Mouse (Mus musculus): ENCODE data around the gene Zfp788. TPM values are rescaled to one million over a fixed set of nuclear protein-coding genes. Genes with fewer than 3 reads are reported as not detected.
"Not testable (repeated sequence)": the region's sequence is repeated elsewhere in the genome, so short reads cannot be mapped to it uniquely, and the experiment has no call there.

Zfp788 gene
- 27.9 and 30.2 TPM in 2 replicates for polyA plus RNA-seq (2014; fragmentation: Nextera tagmentation; extraction: Ambion mirVana)

DNA sequence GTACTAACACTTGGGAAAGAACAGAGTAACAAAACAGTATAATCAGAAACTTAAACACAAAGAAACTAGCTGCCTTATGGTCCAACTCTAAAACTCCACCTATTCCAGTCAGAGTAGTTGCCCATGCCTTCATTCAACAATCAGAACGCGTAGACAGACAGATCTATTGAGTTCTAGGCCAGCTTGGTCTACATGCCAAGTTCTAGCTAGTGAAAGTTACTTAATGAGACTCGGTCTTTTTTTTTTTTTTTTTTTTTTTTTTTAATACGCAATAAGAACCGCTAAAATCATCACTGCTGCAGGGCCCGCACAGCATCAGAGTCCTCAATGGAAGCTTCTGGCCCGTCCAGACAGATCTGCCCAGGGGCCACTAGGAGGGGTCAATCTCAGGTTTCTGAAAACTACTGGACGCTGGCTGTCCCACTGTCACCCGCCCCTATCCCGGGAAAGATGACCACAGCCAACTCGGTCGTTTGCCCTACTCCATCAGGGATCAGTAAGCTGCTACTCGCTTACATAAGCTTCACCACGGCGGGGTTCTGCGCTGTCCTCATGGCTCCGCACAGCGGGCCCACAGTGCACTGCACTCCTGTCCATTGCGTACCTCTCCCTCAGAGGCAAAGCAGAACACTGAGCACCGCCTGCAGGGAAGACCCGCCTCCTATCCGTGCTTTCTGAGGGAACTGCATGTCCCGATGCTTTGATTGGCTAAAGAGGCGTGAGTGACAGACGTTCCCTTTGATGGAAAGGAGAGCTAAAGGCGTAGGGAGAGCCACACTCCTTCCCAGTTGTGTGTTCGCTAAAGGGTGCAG, at the start of gene Zfp788:
Zfp788 (plus strand) TSS at position 795 of the 812 bp plus-strand sequence.
- no peaks in the 10 kb centered on the region; the same call in 1 of the 2 replicates for H3K4me1 ChIP-seq (ENCODE audit: control insufficient read depth, insufficient read depth, low read length)
- peak within 1 kb of the TSS; percentile 63 for H3K4me2 ChIP-seq (ENCODE audit: low read length)
- H3K9ac ChIP-seq (ENCODE audit: low read length) = peak within 1 kb of the TSS; percentile 73
- H3K36me3 ChIP-seq (ENCODE audit: control insufficient read depth, insufficient read depth, low read length) = peaks cover 30% of the 10 kb centered on the region
- peak within 1 kb of the TSS; percentile 93 for H3K27ac ChIP-seq (ENCODE audit: low read depth, low read length)
- peak within 1 kb of the TSS; percentile 55 for H3K4me3 ChIP-seq (ENCODE audit: low read depth, low read length)
- peaks cover 11% of the 10 kb centered on the region for H3K9me3 ChIP-seq (replicated peaks; ENCODE audit: control insufficient read depth, low read length)
- ATAC-seq (peak; percentile 97), DNase-seq (ENCODE audit: low spot score) (peak; percentile 98)
- H3K27me3 ChIP-seq (replicated peaks; ENCODE audit: control insufficient read depth, insufficient read depth, low read length) = no peaks in the 10 kb centered on the region
- WGBS = under 1% methylated on average over 27 of the region's 27 CpGs

DNA sequence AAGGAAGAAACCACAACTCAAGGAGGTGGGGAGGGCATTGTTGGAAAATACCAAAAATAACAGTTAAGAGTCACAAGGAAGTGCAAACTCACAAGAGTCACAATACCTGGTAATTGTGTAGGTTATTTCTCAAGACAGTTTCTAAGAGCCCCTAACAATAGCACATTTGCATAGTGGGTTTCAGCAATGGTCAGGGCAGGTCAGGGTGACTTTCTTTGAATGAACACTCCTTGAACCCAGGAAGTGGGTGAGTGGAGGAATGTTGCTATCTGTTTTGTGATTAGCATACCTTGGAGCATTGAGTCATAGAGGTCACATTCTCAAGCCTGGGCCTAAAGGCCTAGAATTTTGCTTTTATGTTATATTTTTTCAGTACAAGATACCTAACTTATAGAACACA, 45.2 kb upstream of the Zfp788 start:
- not testable (repeated sequence) for ATAC-seq; H3K9me3 ChIP-seq (replicated peaks; ENCODE audit: control insufficient read depth, low read length); H3K36me3 ChIP-seq (ENCODE audit: control insufficient read depth, insufficient read depth, low read length); H3K9ac ChIP-seq (ENCODE audit: low read length); H3K4me1 ChIP-seq (ENCODE audit: control insufficient read depth, insufficient read depth, low read length); DNase-seq (ENCODE audit: low spot score); H3K27me3 ChIP-seq (replicated peaks; ENCODE audit: control insufficient read depth, insufficient read depth, low read length); H3K4me2 ChIP-seq (ENCODE audit: low read length); H3K4me3 ChIP-seq (ENCODE audit: low read depth, low read length); H3K27ac ChIP-seq (ENCODE audit: low read depth, low read length)

DNA sequence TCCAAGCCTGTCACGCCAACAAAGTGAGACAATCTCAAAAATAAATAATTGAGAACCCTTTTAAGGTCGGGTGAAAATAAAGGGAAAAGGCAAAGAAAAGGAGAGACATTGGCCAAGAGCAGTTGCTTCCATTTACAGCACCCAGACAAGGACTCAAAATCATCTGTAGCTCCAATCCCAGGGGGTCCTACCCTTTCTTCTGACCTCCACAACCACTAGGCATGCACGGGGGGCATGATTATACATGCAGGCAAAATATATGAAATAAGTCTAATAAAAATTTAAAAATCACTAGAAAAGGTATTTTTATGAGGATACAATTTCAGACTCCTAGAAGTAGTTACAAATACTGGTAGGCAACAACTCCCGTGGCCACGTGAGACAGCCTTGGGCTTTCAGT, 34.4 kb upstream of the Zfp788 start:
- ATAC-seq = peak; percentile 41

DNA sequence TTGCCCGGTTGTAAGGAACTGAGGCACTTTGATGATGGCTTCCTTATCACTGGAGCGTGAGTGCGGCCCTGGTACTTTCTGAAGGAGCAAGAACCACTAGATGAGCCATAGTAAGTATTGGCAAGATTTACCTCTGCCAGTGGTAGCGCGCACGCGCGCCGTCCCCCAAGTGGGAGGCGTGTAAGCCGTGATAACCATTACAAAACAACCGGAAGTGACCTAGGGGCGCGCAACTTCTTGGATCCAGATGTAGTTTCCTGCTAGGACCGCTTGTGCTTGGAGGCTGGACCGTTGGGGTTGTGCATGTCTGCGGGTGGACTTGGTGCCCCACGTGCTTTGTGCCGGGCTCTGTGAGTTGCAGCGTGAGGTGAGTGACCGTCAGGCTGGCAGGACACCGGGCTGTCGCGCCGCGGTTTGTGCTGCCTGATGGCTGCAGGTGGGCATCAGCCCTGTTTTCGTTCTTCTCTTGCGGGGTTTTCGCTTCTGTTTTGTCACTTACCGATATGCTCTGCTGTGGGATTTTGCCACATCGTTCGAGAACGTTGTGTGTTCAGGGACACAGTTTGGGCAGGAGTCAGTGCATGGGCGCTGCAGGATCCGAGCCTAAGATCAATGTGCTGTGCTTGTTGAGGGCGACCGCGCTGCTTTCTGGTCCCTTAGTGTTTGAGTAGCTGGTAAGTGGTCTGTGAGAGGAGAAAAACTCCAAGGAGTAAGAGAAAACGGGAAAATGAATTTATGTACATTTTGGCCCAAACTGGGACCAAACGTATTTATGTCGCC, 33.8 kb upstream of the Zfp788 start, which contains the start of gene 2610021A01Rik:
2610021A01Rik (plus strand) TSS at position 197 of the 780 bp plus-strand sequence.
- Histone ChIP-seq H3K4me3 (ENCODE audit: low read depth, low read length) (peak within 1 kb of the TSS; percentile 59), H3K4me2 (ENCODE audit: low read length) (peak within 1 kb of the TSS; percentile 59), H3K4me1 (ENCODE audit: control insufficient read depth, insufficient read depth, low read length) (no peaks in the 10 kb centered on the region; the same call in 1 of the 2 replicates), H3K9me3 (replicated peaks; ENCODE audit: control insufficient read depth, low read length) (no peaks in the 10 kb centered on the region), H3K27ac (ENCODE audit: low read depth, low read length) (no peak within 1 kb of the TSS; the same call in 1 of the 2 replicates), H3K9ac (ENCODE audit: low read length) (peak within 1 kb of the TSS; percentile 68), H3K36me3 (ENCODE audit: control insufficient read depth, insufficient read depth, low read length) (no peaks in the 10 kb centered on the region), H3K27me3 (replicated peaks; ENCODE audit: control insufficient read depth, insufficient read depth, low read length) (no peaks in the 10 kb centered on the region)
- under 1% methylated on average over 41 of the region's 41 CpGs for WGBS
- DNase-seq (ENCODE audit: low spot score) = peak; percentile 98
- peak; percentile 99 for ATAC-seq

More for the DNA sequence above, 34.4 kb upstream of the Zfp788 start:
- H3K9me3 ChIP-seq (replicated peaks; ENCODE audit: control insufficient read depth, low read length) = no peaks in the 10 kb centered on the region
- H3K9ac ChIP-seq (ENCODE audit: low read length) = peak overlapping the region; percentile 48; the same call in 1 of the 2 replicates
- no peak overlapping the region for H3K27ac ChIP-seq (ENCODE audit: low read depth, low read length)
- H3K4me1 ChIP-seq (ENCODE audit: control insufficient read depth, insufficient read depth, low read length) = no peaks in the 10 kb centered on the region; the same call in 1 of the 2 replicates
- no peak for DNase-seq (ENCODE audit: low spot score)
- H3K27me3 ChIP-seq (replicated peaks; ENCODE audit: control insufficient read depth, insufficient read depth, low read length) = no peaks in the 10 kb centered on the region
- peak overlapping the region; percentile 59 for H3K4me2 ChIP-seq (ENCODE audit: low read length)
- no peaks in the 10 kb centered on the region for H3K36me3 ChIP-seq (ENCODE audit: control insufficient read depth, insufficient read depth, low read length)
- peak overlapping the region; percentile 59 for H3K4me3 ChIP-seq (ENCODE audit: low read depth, low read length)
- 41% methylated on average over 5 of the region's 5 CpGs for WGBS

DNA sequence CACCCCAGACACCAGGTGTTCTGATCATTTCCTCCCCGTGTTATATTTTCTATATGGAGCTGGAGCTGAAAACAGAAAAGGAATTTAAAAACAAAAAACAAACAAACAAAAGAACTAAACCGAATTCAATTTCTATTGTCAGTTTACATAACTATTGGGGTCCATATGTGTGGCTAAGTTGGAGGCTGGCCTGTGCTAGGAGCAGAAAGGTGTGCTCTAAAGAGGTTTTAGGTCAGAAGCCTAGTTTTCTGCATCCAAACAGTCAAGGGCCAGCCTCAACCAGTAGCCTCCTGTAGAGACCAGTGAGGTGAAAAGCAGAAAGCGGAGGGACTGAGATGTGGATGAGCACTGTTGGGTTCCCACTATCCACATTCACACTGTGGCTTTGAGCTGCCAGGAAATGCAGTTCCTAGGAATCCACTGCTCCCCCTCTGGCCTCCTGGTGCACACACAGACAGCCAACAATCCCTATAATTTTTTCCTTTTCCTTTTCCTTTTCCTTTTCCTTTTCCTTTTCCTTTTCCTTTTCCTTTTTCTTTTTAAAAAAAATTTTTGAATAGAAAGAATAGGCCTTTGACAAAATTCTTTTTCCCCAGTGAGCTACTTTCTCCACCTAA, 33.0 kb upstream of the Zfp788 start:
- Histone ChIP-seq H3K4me3 (ENCODE audit: low read depth, low read length) (peak overlapping the region; percentile 59), H3K9me3 (replicated peaks; ENCODE audit: control insufficient read depth, low read length) (no peaks in the 10 kb centered on the region), H3K27ac (ENCODE audit: low read depth, low read length) (no peak overlapping the region), H3K4me1 (ENCODE audit: control insufficient read depth, insufficient read depth, low read length) (no peaks in the 10 kb centered on the region; the same call in 1 of the 2 replicates), H3K9ac (ENCODE audit: low read length) (peak overlapping the region; percentile 68; the same call in 1 of the 2 replicates), H3K4me2 (ENCODE audit: low read length) (peak overlapping the region; percentile 59), H3K27me3 (replicated peaks; ENCODE audit: control insufficient read depth, insufficient read depth, low read length) (no peaks in the 10 kb centered on the region), H3K36me3 (ENCODE audit: control insufficient read depth, insufficient read depth, low read length) (no peaks in the 10 kb centered on the region)
- ATAC-seq (no peak), DNase-seq (ENCODE audit: low spot score) (peak; percentile 0)
- WGBS = 18% methylated on average over 3 of the region's 3 CpGs

DNA sequence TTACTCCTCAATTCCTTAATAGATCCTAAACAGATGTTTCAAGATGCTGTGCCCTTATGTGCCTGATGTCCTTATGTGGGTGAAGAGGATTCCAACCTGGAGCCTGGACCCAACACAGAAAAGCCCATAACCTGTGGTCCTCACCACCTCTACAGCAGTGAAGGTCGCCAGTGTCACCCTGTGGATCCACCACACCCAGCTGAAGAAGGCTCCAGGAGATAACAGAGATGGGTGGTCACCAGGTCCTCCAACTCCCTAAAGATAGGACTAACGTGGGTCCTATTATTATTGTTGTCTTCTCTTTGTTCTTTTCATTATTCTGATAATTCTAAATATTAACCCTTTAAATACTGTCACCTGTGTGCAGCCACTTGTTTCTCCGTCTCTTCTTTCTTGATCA, 21.3 kb upstream of the Zfp788 start:
- H3K4me1 ChIP-seq (ENCODE audit: control insufficient read depth, insufficient read depth, low read length) = no peaks in the 10 kb centered on the region
- H3K9me3 ChIP-seq (replicated peaks; ENCODE audit: control insufficient read depth, low read length) = no peaks in the 10 kb centered on the region
- H3K4me3 ChIP-seq (ENCODE audit: low read depth, low read length) = no peak overlapping the region
- DNase-seq (ENCODE audit: low spot score) (no peak), ATAC-seq (no peak)
- H3K36me3 ChIP-seq (ENCODE audit: control insufficient read depth, insufficient read depth, low read length) = peaks cover 36% of the 10 kb centered on the region
- H3K4me2 ChIP-seq (ENCODE audit: low read length) = no peak overlapping the region
- 93% methylated on average over 3 of the region's 3 CpGs for WGBS
- H3K9ac ChIP-seq (ENCODE audit: low read length) = no peak overlapping the region
- H3K27ac ChIP-seq (ENCODE audit: low read depth, low read length) = no peak overlapping the region
- no peaks in the 10 kb centered on the region for H3K27me3 ChIP-seq (replicated peaks; ENCODE audit: control insufficient read depth, insufficient read depth, low read length)

DNA sequence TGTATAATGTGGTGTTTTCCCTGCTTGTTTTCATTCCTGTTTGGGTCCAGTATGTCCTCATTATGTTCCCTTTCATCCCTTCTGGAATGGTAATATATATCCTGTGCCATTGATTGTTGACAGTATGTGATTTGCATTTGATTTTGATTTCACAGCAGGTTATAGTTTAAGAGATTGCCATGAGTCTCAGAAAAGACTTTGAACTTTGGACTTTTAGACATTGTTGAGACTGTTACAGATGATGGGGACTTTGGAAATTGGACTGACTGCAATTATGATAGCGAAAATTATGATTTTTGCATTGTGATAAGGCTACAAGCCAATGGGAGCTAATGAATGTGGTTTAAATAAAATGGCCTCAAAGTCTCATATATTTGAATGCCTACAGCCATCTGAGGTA, 16.8 kb upstream of the Zfp788 start:
- not testable (repeated sequence) for DNase-seq (ENCODE audit: low spot score)

DNA sequence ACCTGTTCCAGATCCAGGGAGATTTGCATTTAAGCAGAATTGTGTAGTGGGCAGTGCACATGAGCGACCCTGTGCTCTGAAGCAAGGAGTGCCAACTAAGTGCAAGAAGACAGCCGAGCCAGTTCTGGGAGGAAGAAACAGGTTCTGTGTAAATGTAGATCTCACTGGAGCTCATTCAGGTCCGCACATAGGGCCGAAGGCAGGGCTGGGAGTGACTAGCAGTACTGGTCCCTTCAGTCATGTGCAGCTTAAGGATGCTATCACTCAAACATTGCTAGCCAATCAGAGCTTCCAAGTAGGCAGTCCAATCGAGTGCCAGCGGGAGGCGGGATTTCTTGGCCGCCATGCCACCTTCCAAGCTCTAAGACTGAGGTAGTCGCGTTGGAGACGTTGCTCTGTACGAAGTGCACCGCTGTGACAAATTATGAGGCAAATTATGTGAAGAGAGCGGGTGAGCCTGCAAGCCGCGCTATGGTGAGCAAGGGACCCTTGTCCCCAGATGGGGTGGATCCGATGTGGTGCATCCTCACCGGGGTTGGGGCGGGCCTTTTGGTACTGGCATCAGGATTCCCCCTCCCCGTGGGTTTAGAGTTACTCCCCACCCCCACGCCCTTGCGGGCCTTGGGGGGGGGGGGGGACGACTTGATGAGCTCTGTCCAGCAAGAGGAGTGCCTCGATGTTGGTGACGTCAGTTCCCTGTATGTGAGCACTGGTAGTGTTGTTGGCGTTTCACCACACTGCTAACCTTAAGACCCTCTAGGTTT, 400 bp downstream of the Zfp788 start:
- H3K36me3 ChIP-seq (ENCODE audit: control insufficient read depth, insufficient read depth, low read length) = peaks cover 31% of the 10 kb centered on the region
- DNase-seq (ENCODE audit: low spot score) = peak; percentile 98
- peak; percentile 97 for ATAC-seq
- peak overlapping the region; percentile 93 for H3K27ac ChIP-seq (ENCODE audit: low read depth, low read length)
- WGBS = under 1% methylated on average over 24 of the region's 26 CpGs
- H3K9ac ChIP-seq (ENCODE audit: low read length) = peak overlapping the region; percentile 73
- peak overlapping the region; percentile 55 for H3K4me3 ChIP-seq (ENCODE audit: low read depth, low read length)
- H3K9me3 ChIP-seq (replicated peaks; ENCODE audit: control insufficient read depth, low read length) = peaks cover 11% of the 10 kb centered on the region
- no peaks in the 10 kb centered on the region for H3K27me3 ChIP-seq (replicated peaks; ENCODE audit: control insufficient read depth, insufficient read depth, low read length)
- no peaks in the 10 kb centered on the region; the same call in 1 of the 2 replicates for H3K4me1 ChIP-seq (ENCODE audit: control insufficient read depth, insufficient read depth, low read length)
- peak overlapping the region; percentile 63 for H3K4me2 ChIP-seq (ENCODE audit: low read length)

More for the DNA sequence above, 16.8 kb upstream of the Zfp788 start:
- not testable (repeated sequence) for H3K9me3 ChIP-seq (replicated peaks; ENCODE audit: control insufficient read depth, low read length); H3K4me3 ChIP-seq (ENCODE audit: low read depth, low read length); ATAC-seq; H3K27ac ChIP-seq (ENCODE audit: low read depth, low read length); H3K4me2 ChIP-seq (ENCODE audit: low read length); H3K4me1 ChIP-seq (ENCODE audit: control insufficient read depth, insufficient read depth, low read length); H3K27me3 ChIP-seq (replicated peaks; ENCODE audit: control insufficient read depth, insufficient read depth, low read length); H3K9ac ChIP-seq (ENCODE audit: low read length)
- peaks cover 46% of the 10 kb centered on the region for H3K36me3 ChIP-seq (ENCODE audit: control insufficient read depth, insufficient read depth, low read length)
- 98% methylated on average over 1 of the region's 1 CpGs for WGBS

Measured in forebrain, embryonic 14.5 days (tissue).